ENCODE assay signal across 9 mouse cellular contexts in genomic region chr4:154926969-154927898, GRCm38 (mm10). TPM values are rescaled to one million over a fixed set of nuclear protein-coding genes. Genes with fewer than 3 reads are reported as not detected.
A peak's percentile ranks its signal among the peaks of the same experiment; 100 is the strongest.
DNase-seq lines count a peak whose midpoint lies in the region; ATAC-seq and TF ChIP-seq lines count a peak whose summit lies in the region.
"Had no signal": no experiment of that assay in that cellular context is flagged by ENCODE, and none has a peak within 500 bp of the region (broad histone marks: within the 10 kb centered on the region; RNA-seq: fewer than 3 reads in every experiment).

No protein-coding gene starts in this region.

- no peak overlapping the region for H3K4me2 ChIP-seq in forebrain, embryonic 11.5 days (ENCODE audit: low read depth, low read length, severe bottlenecking)
- no peak overlapping the region for H3K4me2 ChIP-seq in forebrain, embryonic 14.5 days (ENCODE audit: low read length)
- peak overlapping the region; percentile 76 for H3K4me2 ChIP-seq in liver, embryonic 14.5 days (ENCODE audit: low read depth)

- ATAC-seq in forebrain, embryonic 11.5 days (replicated peaks; ENCODE audit: low FRiP score), result no peak
- no peak for ATAC-seq in forebrain, embryonic 14.5 days
- ATAC-seq in liver, embryonic 14.5 days (ENCODE audit: insufficient read depth), result peak; percentile 36

- no peak for DNase-seq in forebrain, embryonic 11.5 days (ENCODE audit: low spot score)
- DNase-seq in forebrain, embryonic 14.5 days (ENCODE audit: low spot score), result no peak
- no peak for DNase-seq in spleen, adult 2 months (ENCODE audit: low read depth in 1 of 2, low spot score in 2 of 2)
- DNase-seq in spleen, postnatal 14 days (ENCODE audit: low spot score in 2 of 2), result no peak
- DNase-seq in liver, embryonic 14.5 days (ENCODE audit: low read depth in 3 of 3, low spot score in 3 of 3), result no peak
- DNase-seq in thymus, postnatal 36 days, result peak; percentile 55 to 63
- DNase-seq in adrenal gland, postnatal 25 days, result no peak
- DNase-seq in urinary bladder, postnatal 25 days (ENCODE audit: low spot score), result no peak
- DNase-seq: cerebellum, adult 18-20 months had no signal

- no peak overlapping the region for H3K9ac ChIP-seq in forebrain, embryonic 11.5 days (ENCODE audit: low read length)
- no peak overlapping the region for H3K9ac ChIP-seq in forebrain, embryonic 14.5 days (ENCODE audit: low read length)
- peak overlapping the region; percentile 97 for H3K9ac ChIP-seq in liver, embryonic 14.5 days (replicated peaks)

- H3K27me3 ChIP-seq in forebrain, embryonic 11.5 days (ENCODE audit: control insufficient read depth, insufficient read depth, low read length), result no peaks in the 10 kb centered on the region
- no peaks in the 10 kb centered on the region for H3K27me3 ChIP-seq in forebrain, embryonic 14.5 days (replicated peaks; ENCODE audit: control insufficient read depth, insufficient read depth, low read length)
- H3K27me3 ChIP-seq in spleen, adult 2 months (ENCODE audit: control insufficient read depth, insufficient read depth, low read length), result no peaks in the 10 kb centered on the region
- H3K27me3 ChIP-seq in liver, embryonic 14.5 days (ENCODE audit: control insufficient read depth, insufficient read depth, low read length), result no peaks in the 10 kb centered on the region

- peak overlapping the region; percentile 13; the same call in 1 of the 2 replicates for H3K27ac ChIP-seq in forebrain, embryonic 11.5 days (ENCODE audit: low read depth, low read length)
- H3K27ac ChIP-seq in forebrain, embryonic 14.5 days (ENCODE audit: low read depth, low read length), result no peak overlapping the region
- H3K27ac ChIP-seq in spleen, adult 2 months (ENCODE audit: insufficient read depth, low read length), result peak overlapping the region; percentile 93
- H3K27ac ChIP-seq in liver, embryonic 14.5 days, result peak overlapping the region; percentile 98

- no peak for TF ChIP-seq EP300 in liver, embryonic 14.5 days (IDR thresholded peaks at IDR 0.05; ENCODE audit: low read depth)

- H3K36me3 ChIP-seq in forebrain, embryonic 11.5 days (ENCODE audit: control insufficient read depth, insufficient read depth, low read length), result no peaks in the 10 kb centered on the region
- H3K36me3 ChIP-seq in forebrain, embryonic 14.5 days (ENCODE audit: control insufficient read depth, insufficient read depth, low read length), result no peaks in the 10 kb centered on the region
- H3K36me3 ChIP-seq in spleen, adult 2 months (ENCODE audit: control insufficient read depth, insufficient read depth, low read length), result peaks cover 28% of the 10 kb centered on the region
- peaks cover 46% of the 10 kb centered on the region for H3K36me3 ChIP-seq in liver, embryonic 14.5 days (replicated peaks; ENCODE audit: control insufficient read depth, insufficient read depth, low read depth)

- no peak for TF ChIP-seq POLR2A in spleen, adult 2 months (IDR thresholded peaks at IDR 0.05; ENCODE audit: low read depth, low read length)

- TF ChIP-seq CTCF in spleen, adult 2 months (IDR thresholded peaks at IDR 0.05; ENCODE audit: extremely low read depth, insufficient read depth, insufficient read length, insufficient replicate concordance), result no peak
- TF ChIP-seq CTCF in liver, embryonic 14.5 days (IDR thresholded peaks at IDR 0.05; ENCODE audit: low read depth), result no peak

- H3K9me3 ChIP-seq in forebrain, embryonic 11.5 days (ENCODE audit: control insufficient read depth, low read length), result no peaks in the 10 kb centered on the region
- no peaks in the 10 kb centered on the region for H3K9me3 ChIP-seq in forebrain, embryonic 14.5 days (replicated peaks; ENCODE audit: control insufficient read depth, low read length)
- no peaks in the 10 kb centered on the region for H3K9me3 ChIP-seq in liver, embryonic 14.5 days (ENCODE audit: control insufficient read depth, low read length)

- 65% methylated on average over 9 of the region's 9 CpGs for WGBS in forebrain, embryonic 11.5 days
- 70% methylated on average over 9 of the region's 9 CpGs for WGBS in forebrain, embryonic 14.5 days
- whole genome bisulfite sequencing in spleen, adult 2 months, result 24% methylated on average over 9 of the region's 9 CpGs
- WGBS in liver, embryonic 14.5 days (ENCODE audit: insufficient replicate concordance), result 31% methylated on average over 9 of the region's 9 CpGs

- 0 out of 2 replicates have a peak overlapping the region, but pooled peaks have one; percentile 0 for H3K4me3 ChIP-seq in forebrain, embryonic 11.5 days (ENCODE audit: low read depth, low read length)
- H3K4me3 ChIP-seq in forebrain, embryonic 14.5 days (ENCODE audit: low read depth, low read length), result no peak overlapping the region
- H3K4me3 ChIP-seq in spleen, adult 2 months (ENCODE audit: extremely low read depth, insufficient read depth, insufficient read length), result peak overlapping the region; percentile 77
- peak overlapping the region; percentile 90 to 95 for H3K4me3 ChIP-seq in liver, embryonic 14.5 days (ENCODE audit: insufficient read depth in 1 of 2, low read depth in 2 of 2, low read length in 2 of 2)

- H3K4me1 ChIP-seq in forebrain, embryonic 11.5 days (replicated peaks; ENCODE audit: control insufficient read depth, insufficient read depth, low read length), result no peaks in the 10 kb centered on the region
- H3K4me1 ChIP-seq in forebrain, embryonic 14.5 days (ENCODE audit: control insufficient read depth, insufficient read depth, low read length), result no peaks in the 10 kb centered on the region
- H3K4me1 ChIP-seq in spleen, adult 2 months (ENCODE audit: control insufficient read depth, insufficient read depth, insufficient read length), result peaks cover 19% of the 10 kb centered on the region; the same call in 1 of the 2 replicates
- H3K4me1 ChIP-seq in liver, embryonic 14.5 days (replicated peaks; ENCODE audit: control insufficient read depth in 2 of 2, insufficient read depth in 2 of 2, low read length in 1 of 2), result peaks cover 41 to 49% of the 10 kb centered on the region in 2 experiments

RNA-seq across cellular contexts. Expression of gene Tnfrsf14, which starts 1.1 kb away (rescaled TPM):
- 0.61 and 1.4 TPM in 2 replicates for polyA plus RNA-seq in forebrain, embryonic 11.5 days (2014; fragmentation: Nextera tagmentation; extraction: Ambion mirVana)
- polyA plus RNA-seq in forebrain, embryonic 14.5 days (2014; fragmentation: Nextera tagmentation; extraction: Ambion mirVana), result not detected in 2 replicates
- 210 and 232 TPM in 2 replicates for polyA plus RNA-seq in spleen, adult 2 months (2012; rRNA removed)
- 122 and 308 TPM in 2 replicates for polyA plus RNA-seq in liver, embryonic 14.5 days (2012; rRNA removed)
- polyA plus RNA-seq in liver, embryonic 14.5 days (2014; fragmentation: Nextera tagmentation; extraction: Ambion mirVana), result 37.0 and 38.7 TPM in 2 replicates
- 2.1 and 5.9 TPM in 2 replicates for total RNA-seq in adrenal gland, postnatal 25 days (2021)

RNA-seq across cellular contexts. Expression of gene Fam213b, which starts 28.3 kb away (rescaled TPM):
- 29.4 and 32.0 TPM in 2 replicates for polyA plus RNA-seq in forebrain, embryonic 11.5 days (2014; fragmentation: Nextera tagmentation; extraction: Ambion mirVana)
- 40.3 and 45.9 TPM in 2 replicates for polyA plus RNA-seq in forebrain, embryonic 14.5 days (2014; fragmentation: Nextera tagmentation; extraction: Ambion mirVana)
- polyA plus RNA-seq in spleen, adult 2 months (2012; rRNA removed), result 22.2 and 33.6 TPM in 2 replicates
- polyA plus RNA-seq in liver, embryonic 14.5 days (2012; rRNA removed), result 4.0 and 5.8 TPM in 2 replicates
- polyA plus RNA-seq in liver, embryonic 14.5 days (2014; fragmentation: Nextera tagmentation; extraction: Ambion mirVana), result 9.3 and 9.8 TPM in 2 replicates
- 126 and 172 TPM in 2 replicates for total RNA-seq in adrenal gland, postnatal 25 days (2021)

RNA-seq across cellular contexts. Expression of gene Hes5, which starts 33.5 kb away (rescaled TPM):
- 313 and 318 TPM in 2 replicates for polyA plus RNA-seq in forebrain, embryonic 11.5 days (2014; fragmentation: Nextera tagmentation; extraction: Ambion mirVana)
- polyA plus RNA-seq in forebrain, embryonic 14.5 days (2014; fragmentation: Nextera tagmentation; extraction: Ambion mirVana), result 73.0 and 86.0 TPM in 2 replicates
- polyA plus RNA-seq in spleen, adult 2 months (2012; rRNA removed), result 5.4 and 10.5 TPM in 2 replicates
- polyA plus RNA-seq in liver, embryonic 14.5 days (2012; rRNA removed), result 0.04 and 0.16 TPM in 2 replicates
- not detected in 2 replicates for polyA plus RNA-seq in liver, embryonic 14.5 days (2014; fragmentation: Nextera tagmentation; extraction: Ambion mirVana)
- not detected in 2 replicates for total RNA-seq in adrenal gland, postnatal 25 days (2021)

RNA-seq across cellular contexts. Expression of gene Pank4, which starts 36.7 kb away (rescaled TPM):
- polyA plus RNA-seq in forebrain, embryonic 11.5 days (2014; fragmentation: Nextera tagmentation; extraction: Ambion mirVana), result 43.1 and 49.1 TPM in 2 replicates
- polyA plus RNA-seq in forebrain, embryonic 14.5 days (2014; fragmentation: Nextera tagmentation; extraction: Ambion mirVana), result 34.6 and 38.9 TPM in 2 replicates
- 58.0 and 69.5 TPM in 2 replicates for polyA plus RNA-seq in spleen, adult 2 months (2012; rRNA removed)
- polyA plus RNA-seq in liver, embryonic 14.5 days (2012; rRNA removed), result 27.9 and 32.5 TPM in 2 replicates
- 19.5 and 21.6 TPM in 2 replicates for polyA plus RNA-seq in liver, embryonic 14.5 days (2014; fragmentation: Nextera tagmentation; extraction: Ambion mirVana)
- 33.6 and 33.8 TPM in 2 replicates for total RNA-seq in adrenal gland, postnatal 25 days (2021)

RNA-seq across cellular contexts. Expression of gene Mmel1, which starts 57.8 kb away (rescaled TPM):
- 0.21 TPM in 1 of 2 replicates, not detected in the other for polyA plus RNA-seq in forebrain, embryonic 11.5 days (2014; fragmentation: Nextera tagmentation; extraction: Ambion mirVana)
- 0.13 and 0.37 TPM in 2 replicates for polyA plus RNA-seq in forebrain, embryonic 14.5 days (2014; fragmentation: Nextera tagmentation; extraction: Ambion mirVana)
- polyA plus RNA-seq in spleen, adult 2 months (2012; rRNA removed), result 0.22 TPM in 2 replicates
- polyA plus RNA-seq in liver, embryonic 14.5 days (2012; rRNA removed), result 2.1 and 2.4 TPM in 2 replicates
- 2.7 and 2.9 TPM in 2 replicates for polyA plus RNA-seq in liver, embryonic 14.5 days (2014; fragmentation: Nextera tagmentation; extraction: Ambion mirVana)
- 5.6 and 6.2 TPM in 2 replicates for total RNA-seq in adrenal gland, postnatal 25 days (2021)

Comparison
In these comparisons a context has a peak if more than half of its experiments do, and no peak if none do; other contexts are left out.
1. DNase-seq: peak in thymus, postnatal 36 days (2 of 2); none in forebrain, embryonic 11.5 days (single experiment), forebrain, embryonic 14.5 days (single experiment), spleen, adult 2 months (0 of 2), spleen, postnatal 14 days (0 of 2), liver, embryonic 14.5 days (0 of 3), adrenal gland, postnatal 25 days (single experiment) and urinary bladder, postnatal 25 days (single experiment).
2. RNA of gene Tnfrsf14, which starts 1.1 kb away (polyA plus RNA-seq): 210 to 232 TPM in spleen, adult 2 months and 37.0 to 308 TPM in liver, embryonic 14.5 days; 0.61 to 1.4 TPM in forebrain, embryonic 11.5 days and not detected in forebrain, embryonic 14.5 days; every median in the first group is over 10 times any median in the second.